Mouse (Mus musculus): ENCODE measurements at regions not wholly inside any gene's neighbourhood (a gene's known extent, or its start where the extent isn't known, plus 50 kb on each side); places are given as distances from the start of the nearest gene placed in this dataset.
"Not testable (repeated sequence)": the region's sequence is repeated elsewhere in the genome, so short reads cannot be mapped to it uniquely, and the experiment has no call there.

GRCm38 (mm10) chr14:66501995-66502394, 493.0 kb upstream of the Gulo start:
- Histone ChIP-seq H3K9ac (ENCODE audit: low read length) (no peak overlapping the region), H3K4me2 (ENCODE audit: low read depth, severe bottlenecking) (no peak overlapping the region), H3K27me3 (ENCODE audit: control insufficient read depth, insufficient read depth, low read length) (no peaks in the 10 kb centered on the region), H3K4me3 (ENCODE audit: low read depth, low read length) (no peak overlapping the region), H3K27ac (replicated peaks; ENCODE audit: low read depth, low read length) (no peak overlapping the region), H3K36me3 (ENCODE audit: control insufficient read depth, insufficient read depth, low read length) (no peaks in the 10 kb centered on the region), H3K4me1 (ENCODE audit: control insufficient read depth, insufficient read depth, low read length) (no peaks in the 10 kb centered on the region), H3K9me3 (ENCODE audit: control insufficient read depth, low read length) (no peaks in the 10 kb centered on the region)
- ATAC-seq (ENCODE audit: insufficient number of reproducible peaks, low FRiP score, low TSS enrichment, low read depth) (no peak), DNase-seq (ENCODE audit: low spot score) (no peak)
- WGBS: 80% methylated on average over 6 of the region's 6 CpGs

DNA sequence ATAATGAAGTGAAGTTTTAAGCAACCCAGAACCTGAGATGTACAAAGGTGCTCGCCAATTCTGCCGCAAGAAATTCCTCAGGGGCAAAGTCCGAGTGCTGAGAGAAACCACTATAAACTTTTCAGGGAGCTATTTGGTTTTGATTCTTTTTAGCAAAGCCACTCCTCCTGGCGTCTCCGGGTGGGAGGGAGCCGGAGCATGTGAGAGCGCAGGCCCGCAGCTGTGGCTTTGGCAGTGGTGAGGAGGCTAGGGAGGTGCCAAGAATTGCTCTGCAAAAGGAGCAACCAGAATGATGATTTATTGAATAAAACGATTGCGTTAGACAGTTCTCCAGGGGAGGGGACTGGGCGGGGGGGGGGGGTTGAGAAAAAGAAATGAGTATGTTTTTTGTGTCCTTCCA, 490.9 kb upstream of the Gulo start:
- Histone ChIP-seq H3K27ac (replicated peaks; ENCODE audit: low read depth, low read length) (no peak overlapping the region), H3K4me3 (ENCODE audit: low read depth, low read length) (no peak overlapping the region), H3K9me3 (ENCODE audit: control insufficient read depth, low read length) (no peaks in the 10 kb centered on the region), H3K9ac (ENCODE audit: low read length) (no peak overlapping the region), H3K4me2 (ENCODE audit: low read depth, severe bottlenecking) (no peak overlapping the region), H3K27me3 (ENCODE audit: control insufficient read depth, insufficient read depth, low read length) (no peaks in the 10 kb centered on the region), H3K36me3 (ENCODE audit: control insufficient read depth, insufficient read depth, low read length) (no peaks in the 10 kb centered on the region), H3K4me1 (ENCODE audit: control insufficient read depth, insufficient read depth, low read length) (no peaks in the 10 kb centered on the region)
- no peak for ATAC-seq (ENCODE audit: insufficient number of reproducible peaks, low FRiP score, low TSS enrichment, low read depth)
- DNase-seq (ENCODE audit: low spot score): peak; percentile 36
- 55% methylated on average over 11 of the region's 11 CpGs for WGBS

- ATAC-seq (ENCODE audit: insufficient number of reproducible peaks, low FRiP score, low TSS enrichment, low read depth): no peak
- WGBS: 89% methylated on average over 1 of the region's 1 CpGs
- H3K4me1 ChIP-seq (ENCODE audit: control insufficient read depth, insufficient read depth, low read length): no peaks in the 10 kb centered on the region
- no peak overlapping the region for H3K9ac ChIP-seq (ENCODE audit: low read length)
- no peaks in the 10 kb centered on the region for H3K9me3 ChIP-seq (ENCODE audit: control insufficient read depth, low read length)
- no peaks in the 10 kb centered on the region for H3K36me3 ChIP-seq (ENCODE audit: control insufficient read depth, insufficient read depth, low read length)
- no peaks in the 10 kb centered on the region for H3K27me3 ChIP-seq (ENCODE audit: control insufficient read depth, insufficient read depth, low read length)
- H3K4me2 ChIP-seq (ENCODE audit: low read depth, severe bottlenecking): no peak overlapping the region
- no peak overlapping the region for H3K27ac ChIP-seq (replicated peaks; ENCODE audit: low read depth, low read length)
- H3K4me3 ChIP-seq (ENCODE audit: low read depth, low read length): no peak overlapping the region
- no peak for DNase-seq (ENCODE audit: low spot score)
Observed at GRCm38 (mm10) chr14:66495146-66495545, 486.1 kb upstream of the Gulo start.

DNA sequence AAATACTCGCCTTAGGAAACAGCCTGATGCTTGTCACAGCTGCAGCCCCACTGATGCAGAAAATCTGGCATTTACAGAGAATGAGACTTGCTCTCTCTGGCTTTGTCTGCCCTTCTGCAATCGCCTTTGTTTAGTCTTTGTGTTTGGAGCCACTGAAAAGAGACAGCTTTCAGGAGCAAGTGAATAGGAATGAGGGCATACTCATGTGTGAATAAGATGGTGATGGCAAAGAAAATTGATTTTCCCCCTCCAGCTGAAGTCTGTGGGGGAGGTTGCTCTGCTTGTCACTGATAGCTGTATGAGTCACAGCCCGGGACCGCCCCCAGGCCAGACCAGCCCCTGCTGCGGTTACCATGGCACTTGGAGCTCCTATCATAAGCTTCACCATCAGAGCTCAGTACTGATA, 485.5 kb upstream of the Gulo start:
- no peak for ATAC-seq (ENCODE audit: insufficient number of reproducible peaks, low FRiP score, low TSS enrichment, low read depth)
- Histone ChIP-seq H3K9ac (ENCODE audit: low read length) (no peak overlapping the region), H3K27ac (replicated peaks; ENCODE audit: low read depth, low read length) (no peak overlapping the region), H3K4me1 (ENCODE audit: control insufficient read depth, insufficient read depth, low read length) (no peaks in the 10 kb centered on the region), H3K4me2 (ENCODE audit: low read depth, severe bottlenecking) (no peak overlapping the region), H3K36me3 (ENCODE audit: control insufficient read depth, insufficient read depth, low read length) (no peaks in the 10 kb centered on the region), H3K27me3 (ENCODE audit: control insufficient read depth, insufficient read depth, low read length) (no peaks in the 10 kb centered on the region), H3K4me3 (ENCODE audit: low read depth, low read length) (no peak overlapping the region), H3K9me3 (ENCODE audit: control insufficient read depth, low read length) (no peaks in the 10 kb centered on the region)
- DNase-seq (ENCODE audit: low spot score): peak; percentile 25
- 39% methylated on average over 5 of the region's 5 CpGs for WGBS

- Histone ChIP-seq H3K27ac (replicated peaks; ENCODE audit: low read depth, low read length) (no peak overlapping the region), H3K4me2 (ENCODE audit: low read depth, severe bottlenecking) (no peak overlapping the region), H3K4me1 (ENCODE audit: control insufficient read depth, insufficient read depth, low read length) (no peaks in the 10 kb centered on the region), H3K27me3 (ENCODE audit: control insufficient read depth, insufficient read depth, low read length) (no peaks in the 10 kb centered on the region), H3K9me3 (ENCODE audit: control insufficient read depth, low read length) (no peaks in the 10 kb centered on the region), H3K4me3 (ENCODE audit: low read depth, low read length) (no peak overlapping the region), H3K9ac (ENCODE audit: low read length) (no peak overlapping the region), H3K36me3 (ENCODE audit: control insufficient read depth, insufficient read depth, low read length) (no peaks in the 10 kb centered on the region)
- 50% methylated on average over 4 of the region's 4 CpGs for WGBS
- ATAC-seq (ENCODE audit: insufficient number of reproducible peaks, low FRiP score, low TSS enrichment, low read depth) (no peak), DNase-seq (ENCODE audit: low spot score) (no peak)
Observed at GRCm38 (mm10) chr14:66493691-66494121, 484.7 kb upstream of the Gulo start.

GRCm38 (mm10) chr14:66484751-66485150, 475.7 kb upstream of the Gulo start:
- WGBS: 54% methylated on average over 1 of the region's 1 CpGs
- not testable (repeated sequence) for H3K9ac ChIP-seq (ENCODE audit: low read length); H3K27ac ChIP-seq (replicated peaks; ENCODE audit: low read depth, low read length); H3K9me3 ChIP-seq (ENCODE audit: control insufficient read depth, low read length); H3K27me3 ChIP-seq (ENCODE audit: control insufficient read depth, insufficient read depth, low read length); ATAC-seq (ENCODE audit: insufficient number of reproducible peaks, low FRiP score, low TSS enrichment, low read depth); H3K36me3 ChIP-seq (ENCODE audit: control insufficient read depth, insufficient read depth, low read length); H3K4me3 ChIP-seq (ENCODE audit: low read depth, low read length); DNase-seq (ENCODE audit: low spot score); H3K4me2 ChIP-seq (ENCODE audit: low read depth, severe bottlenecking); H3K4me1 ChIP-seq (ENCODE audit: control insufficient read depth, insufficient read depth, low read length)

- WGBS: 86% methylated on average over 4 of the region's 4 CpGs
- no peak for ATAC-seq (ENCODE audit: insufficient number of reproducible peaks, low FRiP score, low TSS enrichment, low read depth)
- Histone ChIP-seq H3K9ac (ENCODE audit: low read length) (no peak overlapping the region), H3K36me3 (ENCODE audit: control insufficient read depth, insufficient read depth, low read length) (no peaks in the 10 kb centered on the region), H3K4me2 (ENCODE audit: low read depth, severe bottlenecking) (no peak overlapping the region), H3K27ac (replicated peaks; ENCODE audit: low read depth, low read length) (no peak overlapping the region), H3K4me1 (ENCODE audit: control insufficient read depth, insufficient read depth, low read length) (no peaks in the 10 kb centered on the region), H3K9me3 (ENCODE audit: control insufficient read depth, low read length) (no peaks in the 10 kb centered on the region), H3K27me3 (ENCODE audit: control insufficient read depth, insufficient read depth, low read length) (no peaks in the 10 kb centered on the region), H3K4me3 (ENCODE audit: low read depth, low read length) (no peak overlapping the region)
- no peak for DNase-seq (ENCODE audit: low spot score)
Observed at GRCm38 (mm10) chr14:66479181-66479580, 470.2 kb upstream of the Gulo start.

DNA sequence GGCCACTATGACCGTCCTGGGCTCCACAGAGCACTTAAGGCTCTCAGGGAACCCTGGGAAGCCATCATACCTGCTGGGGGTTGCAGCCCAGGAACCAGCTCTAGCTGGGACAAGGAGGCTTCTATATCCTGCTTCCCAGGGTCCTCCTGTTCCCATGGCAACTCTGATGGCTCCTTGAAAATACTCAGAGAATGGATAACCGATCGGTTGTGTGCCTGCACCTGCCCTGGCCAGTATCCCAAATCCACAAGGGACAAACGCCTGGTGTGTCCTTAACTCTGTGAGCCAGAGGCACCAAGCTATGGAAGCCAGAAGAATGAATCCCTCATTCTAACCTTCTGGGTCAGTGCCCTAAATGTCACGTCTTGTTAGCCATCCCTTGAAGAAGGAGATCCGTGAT, 469.6 kb upstream of the Gulo start:
- no peak for ATAC-seq (ENCODE audit: insufficient number of reproducible peaks, low FRiP score, low TSS enrichment, low read depth)
- no peak overlapping the region for H3K4me2 ChIP-seq (ENCODE audit: low read depth, severe bottlenecking)
- H3K27ac ChIP-seq (replicated peaks; ENCODE audit: low read depth, low read length): no peak overlapping the region
- no peaks in the 10 kb centered on the region for H3K4me1 ChIP-seq (ENCODE audit: control insufficient read depth, insufficient read depth, low read length)
- 59% methylated on average over 6 of the region's 6 CpGs for WGBS
- no peak overlapping the region for H3K4me3 ChIP-seq (ENCODE audit: low read depth, low read length)
- no peak overlapping the region for H3K9ac ChIP-seq (ENCODE audit: low read length)
- H3K9me3 ChIP-seq (ENCODE audit: control insufficient read depth, low read length): no peaks in the 10 kb centered on the region
- H3K27me3 ChIP-seq (ENCODE audit: control insufficient read depth, insufficient read depth, low read length): no peaks in the 10 kb centered on the region
- DNase-seq (ENCODE audit: low spot score): no peak
- no peaks in the 10 kb centered on the region for H3K36me3 ChIP-seq (ENCODE audit: control insufficient read depth, insufficient read depth, low read length)

GRCm38 (mm10) chr14:66475026-66475425, 466.0 kb upstream of the Gulo start:
- Histone ChIP-seq H3K4me2 (ENCODE audit: low read depth, severe bottlenecking) (no peak overlapping the region), H3K4me3 (ENCODE audit: low read depth, low read length) (no peak overlapping the region), H3K27ac (replicated peaks; ENCODE audit: low read depth, low read length) (no peak overlapping the region), H3K4me1 (ENCODE audit: control insufficient read depth, insufficient read depth, low read length) (no peaks in the 10 kb centered on the region), H3K9me3 (ENCODE audit: control insufficient read depth, low read length) (no peaks in the 10 kb centered on the region), H3K9ac (ENCODE audit: low read length) (no peak overlapping the region), H3K36me3 (ENCODE audit: control insufficient read depth, insufficient read depth, low read length) (no peaks in the 10 kb centered on the region), H3K27me3 (ENCODE audit: control insufficient read depth, insufficient read depth, low read length) (no peaks in the 10 kb centered on the region)
- DNase-seq (ENCODE audit: low spot score) (no peak), ATAC-seq (ENCODE audit: insufficient number of reproducible peaks, low FRiP score, low TSS enrichment, low read depth) (no peak)
- 63% methylated on average over 1 of the region's 1 CpGs for WGBS

Data from limb, embryonic 11.5 days (tissue).